Mouse (Mus musculus): ENCODE measurements around the gene Dennd5b. TPM values are rescaled to one million over a fixed set of nuclear protein-coding genes. Genes with fewer than 3 reads are reported as not detected.
"Not testable (repeated sequence)": the region's sequence is repeated elsewhere in the genome, so short reads cannot be mapped to it uniquely, and the experiment has no call there.

Dennd5b gene
- under 1 TPM; 0.45 to 0.98 TPM for polyA plus RNA-seq (2017; shearing (Covaris generic))

DNA sequence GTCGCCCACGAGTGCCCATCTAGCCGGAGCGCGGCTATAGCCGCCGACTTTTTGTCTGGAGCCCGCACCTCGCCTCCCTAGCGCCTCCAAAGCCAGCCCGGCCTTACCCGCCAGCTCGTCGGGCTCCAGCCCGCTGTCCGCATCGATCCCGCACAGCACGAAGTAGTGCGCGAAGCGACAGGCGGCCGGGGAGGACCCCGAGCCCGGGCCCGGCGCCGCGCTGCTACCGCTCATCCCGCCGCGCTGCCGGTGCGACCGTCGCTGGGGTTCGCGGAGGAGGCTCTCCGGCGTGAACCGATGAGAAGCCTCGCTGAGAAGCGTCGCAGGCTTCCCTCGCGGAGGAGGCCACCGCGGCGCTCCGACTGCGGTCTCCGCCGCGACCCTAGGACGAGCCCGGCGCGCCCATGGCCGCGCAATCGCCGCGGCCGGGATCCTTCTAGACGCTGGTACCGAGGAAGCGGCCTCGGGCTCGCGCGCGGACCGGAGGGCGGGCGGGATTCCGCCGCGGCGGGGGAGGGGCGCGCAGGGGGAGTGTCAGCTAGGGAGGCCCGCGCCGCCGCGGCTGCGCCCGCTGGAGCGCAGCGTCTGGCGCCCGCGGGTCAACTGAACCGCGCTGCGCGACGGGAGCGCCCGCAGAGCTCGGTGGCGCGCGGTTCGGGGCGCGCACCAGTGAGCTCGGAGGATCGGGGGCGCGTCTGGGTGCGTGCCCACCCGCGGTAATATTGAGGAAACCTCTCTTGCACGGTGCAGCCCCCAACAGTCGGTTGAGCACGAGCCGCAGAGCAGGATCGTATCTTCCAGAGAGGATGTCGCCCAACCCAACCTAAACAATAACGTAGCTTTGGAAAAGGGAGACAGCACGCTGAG lies at the start of gene Dennd5b:
TSS of gene Dennd5b (minus strand) at position 605 of the 867 bp plus-strand sequence.
- peak; percentile 43 for ATAC-seq

DNA sequence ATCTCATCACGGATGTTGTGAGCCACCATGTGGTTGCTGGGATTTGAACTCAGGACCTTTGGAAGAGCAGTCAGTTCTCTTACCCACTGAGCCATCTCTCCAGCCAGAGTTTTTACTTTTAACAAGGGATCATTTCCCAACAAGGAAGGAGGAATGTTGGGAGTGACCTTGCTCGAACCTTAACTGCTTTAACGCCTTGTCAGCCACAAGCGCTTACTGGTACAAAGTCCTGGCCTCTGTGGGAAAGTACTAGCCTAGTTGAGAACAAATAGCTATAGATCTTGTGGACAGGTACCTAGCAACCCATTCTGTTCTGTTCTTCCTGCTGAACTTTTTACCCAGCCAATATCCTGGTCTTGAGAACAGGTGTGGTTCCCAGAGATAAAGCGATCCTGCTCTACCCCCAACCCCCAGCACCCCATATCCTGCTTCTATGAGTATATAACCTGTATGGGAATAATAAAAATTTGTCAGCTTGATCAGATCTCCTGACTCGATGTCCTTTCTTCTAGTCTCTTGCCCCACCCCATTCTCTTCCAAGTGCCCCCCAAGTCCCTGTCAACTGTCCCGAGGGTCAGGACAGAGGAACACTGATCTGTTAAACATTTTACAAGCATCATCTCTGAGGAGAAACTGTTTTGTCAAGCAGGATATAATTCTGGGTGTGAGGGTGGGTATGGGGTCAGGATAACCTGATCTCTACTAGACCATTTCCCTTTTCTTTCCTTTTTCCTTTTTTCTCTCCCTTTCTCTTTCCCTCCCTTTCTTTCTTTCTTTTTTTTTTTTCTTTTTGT lies 47.2 kb upstream of the Dennd5b start:
- no peak for ATAC-seq

DNA sequence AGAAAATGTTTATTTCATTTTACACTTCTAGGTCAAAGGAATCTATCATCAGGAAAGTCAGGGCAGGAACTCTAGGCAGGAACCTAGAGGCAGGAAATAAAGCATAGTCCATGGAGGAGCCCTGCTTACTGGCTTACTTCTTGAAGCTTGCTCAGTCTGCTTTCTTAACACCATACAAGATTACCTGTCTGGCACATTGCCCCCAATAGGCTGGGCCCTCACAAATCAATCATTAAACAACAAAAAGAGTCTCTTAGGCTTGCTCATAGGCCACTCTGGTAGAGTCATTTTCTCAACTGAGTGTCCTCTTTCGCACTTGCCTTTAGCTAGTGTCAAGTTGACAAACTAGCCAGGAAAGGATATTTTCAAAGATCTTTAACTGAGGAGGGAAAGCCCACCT lies 43.7 kb upstream of the Dennd5b start:
- ATAC-seq = no peak

DNA sequence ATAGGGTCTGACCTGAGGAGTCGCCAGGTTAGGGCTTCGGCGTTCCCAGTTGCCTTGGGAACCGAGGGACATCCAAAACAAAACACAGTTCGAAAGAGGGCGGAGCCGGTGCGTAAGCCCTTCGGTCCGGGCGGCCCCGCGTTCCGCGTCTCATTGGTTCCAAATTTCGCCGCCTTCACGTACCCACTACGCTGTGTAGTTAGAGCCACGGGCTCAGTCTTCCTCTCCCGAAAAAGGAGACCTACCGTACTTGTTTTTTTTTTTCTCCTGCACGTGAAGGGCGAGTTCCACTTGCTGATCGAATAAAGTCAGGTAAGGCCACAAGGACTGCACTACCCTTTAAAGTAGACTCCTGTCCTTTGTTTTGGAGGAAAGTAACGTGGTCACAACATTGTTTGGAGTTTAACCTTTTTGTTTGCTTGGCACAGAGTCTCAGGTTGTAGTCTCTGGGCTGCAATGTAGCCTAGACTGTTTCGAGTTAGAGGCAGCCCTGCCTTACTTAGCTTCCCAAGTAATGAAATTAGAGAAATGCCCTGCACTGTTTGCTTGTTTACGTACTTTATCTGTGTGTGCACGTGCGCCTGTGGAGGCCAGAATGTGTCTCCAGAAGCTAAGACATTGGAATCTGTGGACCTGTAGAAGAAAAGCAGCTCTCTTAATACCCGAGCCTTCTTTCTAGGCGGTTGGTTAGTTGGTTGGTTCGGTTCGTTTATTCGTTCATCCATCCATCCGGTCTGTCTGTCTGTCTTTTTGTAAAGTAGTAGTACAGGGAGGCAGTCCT lies 40.1 kb upstream of the Dennd5b start:
- peak; percentile 93 for ATAC-seq

DNA sequence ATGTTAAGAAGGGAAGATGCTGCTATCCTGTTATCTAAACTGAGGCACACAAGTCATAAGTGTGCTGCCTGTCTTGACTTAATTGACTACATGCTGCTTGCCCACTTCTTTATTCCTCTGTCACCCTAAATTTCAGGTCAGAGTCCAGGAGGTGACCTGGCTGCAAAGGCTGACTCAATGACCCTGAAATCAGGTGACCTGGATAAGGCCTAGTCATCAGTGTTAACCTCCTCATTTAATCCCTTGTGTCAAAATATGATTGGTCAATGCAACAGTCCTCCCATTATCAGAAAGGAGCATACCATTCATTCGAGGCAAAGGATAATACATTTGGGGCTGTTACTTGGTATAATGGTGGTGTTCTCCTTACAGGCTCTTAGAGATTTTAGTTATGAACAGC lies 38.0 kb upstream of the Dennd5b start, which contains the start of gene Etfbkmt:
TSS of gene Etfbkmt (plus strand) at position 379 of the 400 bp plus-strand sequence.
- ATAC-seq = no peak

DNA sequence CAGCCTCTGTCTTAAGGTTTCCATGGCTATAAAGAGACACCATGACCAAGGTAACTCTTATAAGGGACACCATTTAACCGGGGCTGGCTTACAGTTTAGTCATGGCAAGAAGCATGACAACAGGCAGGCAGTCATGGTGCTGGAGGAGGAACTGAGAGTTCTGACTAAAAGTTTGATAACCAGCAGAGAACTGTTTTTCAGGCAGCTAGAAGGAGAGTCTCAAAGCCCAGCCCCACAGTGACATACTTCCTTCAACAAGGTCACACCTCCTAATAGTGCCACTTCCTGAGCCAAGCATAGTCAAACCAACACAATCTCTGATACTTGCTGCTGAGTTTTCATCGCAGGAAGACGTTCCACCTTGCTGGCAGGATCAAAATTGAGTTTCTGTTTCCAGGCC lies 37.5 kb upstream of the Dennd5b start:
- ATAC-seq = no peak

DNA sequence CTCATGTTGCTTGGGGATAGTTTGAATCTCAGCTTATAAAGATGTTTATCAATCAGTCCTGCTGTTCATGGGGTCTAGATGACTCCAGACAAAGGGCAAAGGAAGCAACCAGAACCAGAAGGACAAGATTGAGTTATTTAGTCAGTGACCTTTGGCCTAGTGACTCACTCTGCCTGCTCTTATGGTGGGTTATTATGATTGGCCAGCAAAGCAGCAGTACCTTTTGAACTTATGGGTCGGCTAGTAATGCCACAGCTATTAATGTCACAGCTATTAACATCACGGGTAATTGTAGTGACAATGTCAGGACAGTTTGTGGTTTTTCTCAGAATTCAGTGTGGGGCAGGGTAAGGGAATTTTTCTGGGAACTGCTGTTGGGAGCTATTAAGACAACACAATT lies 36.5 kb upstream of the Dennd5b start:
- ATAC-seq = no peak

DNA sequence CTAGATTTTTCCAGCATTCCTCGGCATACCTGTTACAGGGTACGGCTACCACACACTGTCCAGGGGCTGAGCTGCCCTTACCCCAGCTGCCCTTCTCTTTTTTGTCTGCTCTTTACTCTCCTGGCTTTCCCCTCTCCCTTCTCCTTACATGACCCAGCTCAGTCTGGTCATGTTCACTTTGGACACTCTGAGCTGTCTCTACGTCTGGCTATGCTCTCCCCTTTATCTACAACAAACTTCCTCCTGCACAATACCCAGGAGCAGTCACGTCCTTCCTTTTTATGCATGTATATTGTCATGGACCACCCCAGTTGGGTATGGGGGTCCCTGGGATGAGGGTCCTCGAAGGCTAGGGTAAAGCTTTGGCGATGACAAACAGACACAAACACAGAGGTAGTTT lies 34.2 kb upstream of the Dennd5b start:
- no peak for ATAC-seq

DNA sequence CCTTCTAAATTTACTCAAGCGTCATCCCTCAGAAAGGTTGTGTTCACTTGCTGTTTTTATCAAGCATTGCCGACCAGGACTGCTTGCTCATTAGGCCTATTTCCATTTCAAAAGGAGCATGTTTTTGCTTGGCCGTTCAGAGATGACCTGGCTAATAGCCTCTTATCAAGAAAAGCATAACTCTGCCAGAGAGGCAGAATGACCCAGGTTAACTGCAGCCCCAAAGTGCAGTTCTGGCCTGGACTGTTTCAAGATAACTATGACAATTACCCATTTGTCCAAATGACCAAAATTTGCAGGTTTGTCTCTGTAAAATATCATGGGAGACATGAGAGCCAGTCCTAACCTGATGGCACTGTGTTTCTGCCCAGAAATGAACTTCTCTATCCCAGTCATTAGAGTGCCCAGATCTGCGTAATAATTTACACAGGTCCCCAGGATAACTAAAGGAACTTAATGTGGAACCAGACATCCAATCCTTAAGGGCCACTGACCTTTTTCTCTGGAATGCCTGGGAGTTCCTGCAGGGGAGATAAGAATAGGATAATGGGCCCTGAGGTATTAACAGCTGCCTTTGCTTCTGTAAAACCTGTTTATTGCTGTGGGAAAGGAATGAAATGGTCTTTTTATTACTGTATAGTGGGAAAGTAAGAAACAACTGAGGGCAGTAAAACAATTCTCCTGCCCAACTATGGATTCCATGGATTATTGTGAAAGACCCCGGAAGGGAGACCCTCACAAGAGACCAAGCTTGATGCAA lies 33.1 kb upstream of the Dennd5b start:
- ATAC-seq = no peak

DNA sequence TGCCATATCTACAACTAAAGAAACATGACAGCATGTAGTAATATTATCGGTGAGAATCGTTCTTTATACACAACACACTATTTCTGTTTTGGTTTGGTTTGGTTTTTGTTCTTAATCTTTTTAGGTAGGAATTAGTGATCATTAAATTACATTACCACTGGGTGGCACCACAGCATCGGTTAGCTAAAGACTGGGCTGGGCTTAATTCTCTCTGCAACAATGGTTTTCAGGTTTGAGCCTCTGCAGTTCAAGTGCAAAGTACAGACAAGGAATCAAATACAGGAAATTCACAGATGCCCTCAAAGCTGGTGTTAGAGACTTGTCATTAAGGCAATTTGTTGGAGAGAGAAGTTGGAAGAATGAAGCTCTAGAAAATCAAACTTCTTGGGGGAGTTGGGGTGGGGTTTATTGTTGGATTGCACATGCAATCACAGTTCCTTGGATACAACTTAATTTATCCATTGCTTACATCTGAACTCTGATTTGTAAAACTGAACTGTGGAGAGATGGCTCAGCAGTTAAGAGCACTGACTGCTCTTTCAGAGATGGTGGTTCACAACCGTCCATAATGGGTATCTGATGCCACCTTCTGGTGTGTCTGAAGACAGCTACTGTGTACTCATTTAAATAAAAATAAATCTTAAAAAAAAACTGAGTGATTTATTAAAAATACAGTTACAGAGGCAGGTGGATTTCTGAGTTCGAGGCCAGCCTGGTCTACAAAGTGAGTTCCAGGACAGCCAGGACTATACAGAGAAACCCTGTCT lies 31.0 kb upstream of the Dennd5b start:
- ATAC-seq = peak; percentile 100

DNA sequence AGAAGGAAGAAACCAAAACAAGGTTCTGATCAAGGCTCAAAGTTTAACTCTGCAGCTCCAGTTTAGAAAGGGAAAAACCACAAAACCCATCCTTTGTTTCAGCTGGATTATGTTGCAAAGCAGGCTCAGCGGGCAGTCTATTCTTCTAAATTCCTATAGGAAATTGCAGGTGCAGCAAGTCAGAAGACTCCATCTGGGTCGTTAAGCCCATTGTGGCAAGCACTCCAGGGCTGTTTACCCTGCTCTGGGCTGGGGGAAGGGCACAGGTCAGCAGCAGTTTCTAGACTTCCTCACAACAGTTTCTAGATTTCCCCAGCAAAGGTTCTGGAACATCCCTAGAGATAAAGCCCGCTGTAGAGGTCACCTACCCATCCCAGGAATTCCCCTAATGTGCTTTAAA lies 29.6 kb upstream of the Dennd5b start:
- no peak for ATAC-seq

DNA sequence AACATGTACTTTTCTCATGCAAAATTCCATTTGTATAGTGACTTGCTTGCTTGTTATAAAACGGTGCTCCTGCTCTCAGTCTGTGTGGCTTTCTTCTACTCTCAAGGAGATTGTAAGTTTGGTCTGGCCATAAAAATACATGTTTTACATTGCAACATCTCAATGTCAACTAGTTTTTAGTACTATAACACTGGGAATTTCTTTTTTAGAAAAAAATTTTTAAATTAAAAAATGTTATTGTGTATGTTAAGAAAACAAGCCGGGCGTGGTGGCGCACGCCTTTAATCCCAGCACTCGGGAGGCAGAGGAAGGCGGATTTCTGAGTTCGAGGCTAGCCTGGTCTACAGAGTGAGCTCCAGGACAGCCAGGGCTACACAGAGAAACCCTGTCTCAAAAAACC lies 28.4 kb upstream of the Dennd5b start, which contains the start of gene Gm10203:
TSS of gene Gm10203 (plus strand) at position 301 of the 400 bp plus-strand sequence.
- not testable (repeated sequence) for ATAC-seq

DNA sequence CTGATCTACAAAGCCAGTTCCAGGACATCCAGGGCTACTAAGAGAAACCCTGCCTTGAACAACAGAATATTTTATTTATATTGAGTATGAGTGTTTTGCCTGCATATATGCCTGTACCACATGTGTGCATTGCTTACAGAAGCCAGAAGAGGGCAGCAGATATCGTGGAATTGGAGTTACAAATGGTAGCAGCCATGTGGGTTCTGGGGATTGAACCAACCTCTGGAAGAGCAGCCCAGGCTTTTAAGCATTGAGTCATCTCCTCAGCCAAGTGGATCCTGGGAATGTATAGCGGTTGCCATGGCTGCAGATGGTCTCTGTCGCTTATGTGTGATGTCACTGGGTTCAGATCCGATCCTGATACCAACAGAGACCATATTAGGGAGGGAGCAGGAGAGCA lies 25.2 kb upstream of the Dennd5b start:
- ATAC-seq = peak; percentile 93

DNA sequence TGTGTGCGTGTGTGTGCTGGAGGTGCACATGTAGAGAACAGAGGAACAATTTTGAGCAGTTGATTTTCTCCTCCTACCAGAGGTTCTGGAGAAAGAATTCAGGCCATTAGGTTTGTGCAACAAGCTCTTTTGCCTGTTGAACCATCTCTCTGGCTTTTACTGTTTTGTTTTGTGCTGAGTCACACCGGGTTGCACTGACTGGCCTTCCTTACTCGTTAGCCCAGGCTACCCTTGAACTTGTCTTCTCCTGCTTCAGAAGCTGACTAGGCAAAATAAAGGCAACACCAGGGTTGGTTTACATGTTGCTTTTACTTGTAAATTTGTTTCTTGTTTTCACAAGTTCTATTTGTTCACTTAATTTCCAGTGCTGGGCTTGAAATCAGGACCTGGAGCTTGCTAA lies 21.6 kb upstream of the Dennd5b start:
- ATAC-seq = no peak

DNA sequence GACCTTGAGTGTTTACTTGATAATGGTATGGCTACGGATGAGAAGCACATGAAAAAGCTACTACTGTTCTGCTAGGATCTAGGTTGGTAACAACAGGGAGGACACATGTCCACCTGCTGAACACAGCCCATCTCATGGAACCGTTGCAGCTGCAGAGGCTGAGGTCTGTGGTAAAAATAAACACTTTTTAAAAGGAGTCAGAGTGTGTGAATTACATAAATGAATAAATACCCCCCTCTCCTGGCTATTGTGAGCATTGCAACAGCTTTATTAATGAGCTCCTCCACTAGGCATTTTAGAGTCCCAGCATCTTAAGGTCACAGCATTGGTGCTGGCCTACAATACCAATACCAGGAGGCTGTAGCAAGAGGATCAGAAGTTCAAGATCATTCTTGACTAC lies 18.4 kb upstream of the Dennd5b start:
- ATAC-seq = peak; percentile 85

DNA sequence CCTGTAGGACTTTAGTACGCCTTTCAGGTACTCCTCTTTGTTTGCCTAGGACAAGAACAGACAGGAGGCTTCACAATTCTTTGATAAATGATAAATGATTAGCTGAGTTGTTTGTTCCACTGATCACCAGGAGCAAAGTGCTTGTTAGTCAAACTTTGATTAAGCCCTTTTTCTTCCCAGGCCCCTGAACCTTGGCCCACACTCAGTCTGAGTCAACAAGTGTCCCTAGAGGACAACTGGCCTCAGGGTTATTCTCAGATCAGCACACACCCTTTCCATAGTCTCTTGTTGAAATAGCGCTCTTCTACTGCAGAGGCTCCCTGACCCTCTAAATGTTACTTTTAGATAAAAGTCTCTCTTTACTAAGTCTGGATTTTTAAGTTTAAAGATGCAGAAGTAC lies 17.5 kb upstream of the Dennd5b start:
- ATAC-seq = no peak

DNA sequence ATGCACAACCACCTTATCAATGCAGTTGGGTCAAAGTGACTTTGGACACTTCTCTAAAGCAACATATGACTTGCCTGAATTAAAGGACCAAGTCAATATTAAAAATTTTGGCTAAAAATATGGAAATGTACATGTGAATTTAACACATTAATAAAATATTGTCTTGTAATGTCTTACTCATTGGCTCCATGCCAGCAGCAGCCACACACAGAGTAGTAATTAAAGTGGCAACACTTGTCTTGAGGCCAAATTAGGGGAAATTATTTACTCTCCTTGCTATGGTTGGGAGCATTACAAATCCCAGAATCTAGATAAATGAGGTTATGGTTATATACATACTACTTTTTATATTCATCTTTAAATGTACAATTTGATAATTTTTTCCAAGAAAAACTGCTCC lies 15.5 kb upstream of the Dennd5b start:
- ATAC-seq = no peak

DNA sequence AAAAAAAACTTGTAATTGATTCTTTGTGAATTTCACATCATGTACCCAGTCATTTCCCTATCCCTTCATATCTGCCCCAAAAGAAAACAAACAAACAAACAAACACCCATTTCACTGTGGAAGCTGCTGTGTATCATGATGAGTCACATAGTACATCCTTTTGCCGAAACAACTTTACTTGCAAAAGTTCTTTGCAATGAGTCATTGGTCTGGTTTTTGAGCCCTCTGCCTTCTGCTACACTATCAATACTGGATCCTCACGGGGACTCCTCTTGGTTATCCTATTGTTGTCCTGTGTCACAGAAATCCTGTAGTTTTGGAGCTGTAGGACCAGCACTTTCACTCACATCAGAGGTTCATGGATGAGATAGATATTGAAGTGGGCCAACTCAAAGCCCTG lies 7.4 kb upstream of the Dennd5b start:
- no peak for ATAC-seq

DNA sequence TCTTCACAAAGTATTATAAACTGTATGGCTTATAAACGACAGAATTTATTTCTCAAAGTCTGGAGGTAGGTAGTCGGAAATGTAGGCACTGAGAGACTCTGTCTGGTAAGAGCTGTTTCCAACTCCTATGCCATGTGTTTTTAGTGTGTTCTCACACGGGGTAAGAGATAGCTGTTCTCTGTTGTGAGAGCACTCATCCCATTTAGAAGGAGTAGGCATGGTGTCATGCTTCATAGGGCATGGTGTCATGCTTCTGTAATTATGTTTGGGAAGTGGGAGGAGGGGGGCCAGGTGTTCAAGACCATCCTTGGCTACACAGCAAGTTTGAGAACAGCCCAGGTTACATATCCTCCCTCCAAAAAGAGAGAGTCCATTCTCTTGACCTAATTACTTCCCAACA lies 6.1 kb upstream of the Dennd5b start:
- ATAC-seq = no peak

DNA sequence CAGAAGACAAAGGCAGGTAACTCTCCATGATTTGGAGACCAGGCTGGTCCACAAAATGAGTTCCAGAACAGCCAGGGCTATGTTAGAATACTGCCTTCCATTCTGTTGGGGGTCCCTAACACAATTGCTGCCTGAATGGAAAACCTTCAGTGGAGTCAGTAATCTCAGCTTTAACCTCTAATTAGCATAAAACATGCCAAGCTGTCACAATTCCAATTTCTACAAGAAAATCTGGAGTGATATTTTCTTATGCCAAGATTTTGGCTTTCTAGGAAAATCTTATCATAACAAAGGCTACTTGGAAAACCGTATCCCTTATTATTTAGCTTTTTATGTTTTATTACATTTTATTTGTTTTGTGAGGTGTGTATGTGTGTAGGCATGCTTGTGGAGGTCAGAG lies 2.0 kb upstream of the Dennd5b start:
- ATAC-seq = no peak

DNA sequence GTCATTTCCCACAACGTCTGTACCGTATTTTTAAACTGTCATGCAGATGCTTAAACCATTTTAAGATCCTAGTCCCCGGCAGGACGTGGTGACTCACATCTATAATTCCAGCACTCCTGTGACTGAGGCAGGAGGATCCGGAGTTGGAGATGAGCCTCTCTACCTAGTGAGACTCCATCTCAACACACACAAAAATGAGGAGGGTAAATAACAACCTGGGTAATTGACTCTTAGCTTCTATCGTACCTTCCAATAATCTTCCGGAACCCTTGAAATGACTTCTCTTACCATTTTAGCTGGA lies 413 bp upstream of the Dennd5b start:
- ATAC-seq = no peak
